Mouse (Mus musculus) hindbrain, embryonic 15.5 days (tissue): ENCODE results near the gene Ubxn11. TPM values are rescaled to one million over a fixed set of nuclear protein-coding genes. Genes with fewer than 3 reads are reported as not detected.

Experiments
- ATAC-seq: fragments of 200-750 bp; cut with Nextera tagmentation; 2 replicates; pipeline ENCODE4 v1.8.0; 2017; ENCODE audit warnings: low read depth, moderate number of reproducible peaks, moderate TSS enrichment; ENCODE audit not compliant: low FRiP score
- H3K27ac ChIP-seq: fragments of 300-500 bp; sonication (generic); replicated peaks from 2 replicates; pipeline ENCODE4 v1.5.1; 2015; ENCODE audit warnings: mild to moderate bottlenecking, inconsistent platforms
- H3K27me3 ChIP-seq: fragments of 300-500 bp; sonication (generic); 2 replicates; pipeline ENCODE4 v1.6.1; 2015; ENCODE audit warnings: control low read depth, inconsistent platforms
- H3K36me3 ChIP-seq: fragments of 300-500 bp; sonication (generic); 2 replicates; pipeline ENCODE4 v1.6.1; 2015; ENCODE audit warnings: control low read depth, inconsistent platforms
- H3K4me1 ChIP-seq: fragments of 300-500 bp; sonication (generic); replicated peaks from 2 replicates; pipeline ENCODE4 v1.6.1; 2015; ENCODE audit warnings: control low read depth, inconsistent platforms
- H3K4me2 ChIP-seq: fragments of 300-500 bp; sonication (generic); 2 replicates; pipeline ENCODE4 v1.6.1; 2015; ENCODE audit warnings: moderate library complexity, mild to moderate bottlenecking, inconsistent platforms
- H3K4me3 ChIP-seq: fragments of 300-500 bp; sonication (generic); 2 replicates; pipeline ENCODE4 v1.5.1; 2015; ENCODE audit warnings: mild to moderate bottlenecking, inconsistent platforms
- H3K9ac ChIP-seq: fragments of 300-500 bp; sonication (generic); 2 replicates; pipeline ENCODE4 v1.6.1; 2015; ENCODE audit warnings: inconsistent platforms
- H3K9me3 ChIP-seq: fragments of 300-500 bp; sonication (generic); 2 replicates; pipeline ENCODE4 v1.6.1; 2016; ENCODE audit warnings: control low read depth, inconsistent platforms
- WGBS: fragments of 180-500 bp; shearing (Covaris S2); methylation state at CpG from one replicate; pipeline ENCODE4 v1.1.7; 2015; 5-methylcytosine and 5-hydroxymethylcytosine counted together
- polyA plus RNA-seq: library from polyadenylated mRNA; unstranded; fragments of >200 nt; fragmentation: Nextera tagmentation; extraction: Ambion mirVana; gene quantifications from 2 replicates; pipeline ENCODE4 v1.2.1, GENCODE M21; 2015

Ubxn11 gene
- polyA plus RNA-seq, 1 experiment from 2014 or later: 21.3 TPM

GRCm38 (mm10) chr4:134113356-134113994 is 11.1 kb downstream of the Ubxn11 start:
- Histone ChIP-seq H3K36me3 (no peaks in the 10 kb centered on the region), H3K4me3 (no peak overlapping the region), H3K9me3 (no peaks in the 10 kb centered on the region), H3K4me1 (no peaks in the 10 kb centered on the region), H3K27me3 (no peaks in the 10 kb centered on the region), H3K4me2 (no peak overlapping the region), H3K9ac (no peak overlapping the region), H3K27ac (no peak overlapping the region)
- no peak for ATAC-seq
- 53% methylated on average over 10 of the region's 10 CpGs for WGBS

GRCm38 (mm10) chr4:134114038-134114437 is 11.7 kb downstream of the Ubxn11 start:
- Histone ChIP-seq H3K9ac (no peak overlapping the region), H3K9me3 (no peaks in the 10 kb centered on the region), H3K36me3 (no peaks in the 10 kb centered on the region), H3K4me3 (no peak overlapping the region), H3K4me1 (no peaks in the 10 kb centered on the region), H3K27ac (no peak overlapping the region), H3K4me2 (no peak overlapping the region), H3K27me3 (no peaks in the 10 kb centered on the region)
- WGBS: 91% methylated on average over 4 of the region's 4 CpGs
- ATAC-seq: no peak

DNA sequence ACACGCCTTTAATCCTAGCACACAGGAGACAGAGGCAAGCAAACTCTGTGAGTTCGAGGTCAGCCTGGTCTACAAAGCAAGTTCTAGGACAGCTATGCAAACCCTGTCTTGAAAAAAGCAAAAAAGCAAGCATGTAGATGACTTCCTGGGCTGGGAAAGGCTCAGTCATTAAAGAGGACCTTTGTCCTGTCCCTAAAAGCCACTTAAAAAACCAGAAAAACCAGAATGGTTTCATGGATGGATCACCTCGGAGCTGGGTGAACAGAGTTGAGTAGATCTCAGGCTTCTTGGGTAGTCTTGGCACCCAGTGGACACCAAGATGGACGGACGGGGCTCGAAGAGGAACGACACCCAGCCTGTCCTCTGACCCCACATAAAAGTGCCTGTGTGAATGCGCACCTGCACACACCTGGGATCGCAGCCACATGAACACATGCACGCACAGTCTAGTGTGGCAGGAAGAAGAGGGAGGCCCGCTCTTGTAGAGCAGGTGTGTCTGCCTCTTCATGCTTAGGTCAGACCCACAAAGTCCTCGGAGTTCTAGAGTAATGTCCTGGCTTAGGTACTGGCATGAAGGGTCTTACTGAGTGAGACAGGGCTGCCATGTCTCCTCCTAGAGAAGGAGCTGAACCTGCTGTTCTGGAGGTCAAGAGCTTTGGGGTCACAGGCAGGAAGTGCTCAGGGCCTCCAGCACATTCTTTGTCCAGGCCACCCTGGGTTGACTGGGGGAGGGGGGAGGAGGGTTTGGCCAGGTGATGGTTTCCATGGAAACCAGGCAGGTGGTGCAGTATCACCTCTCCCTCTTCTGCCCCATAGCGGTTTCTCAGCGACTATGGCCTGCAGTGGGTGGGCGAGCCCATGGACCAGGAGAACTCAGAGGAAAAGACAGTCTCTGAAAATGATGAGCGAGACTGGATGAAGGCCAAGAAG is 13.1 kb downstream of the Ubxn11 start:
- H3K4me2 ChIP-seq: no peak overlapping the region
- ATAC-seq: no peak
- H3K4me3 ChIP-seq: no peak overlapping the region
- WGBS: 91% methylated on average over 16 of the region's 16 CpGs
- H3K9me3 ChIP-seq: no peaks in the 10 kb centered on the region
- no peak overlapping the region for H3K27ac ChIP-seq
- H3K36me3 ChIP-seq: no peaks in the 10 kb centered on the region
- H3K9ac ChIP-seq: no peak overlapping the region
- no peaks in the 10 kb centered on the region for H3K4me1 ChIP-seq
- no peaks in the 10 kb centered on the region for H3K27me3 ChIP-seq

GRCm38 (mm10) chr4:134116501-134116900 is 14.1 kb downstream of the Ubxn11 start:
- Histone ChIP-seq H3K9me3 (no peaks in the 10 kb centered on the region), H3K4me1 (0 out of 2 replicates have a peak, but pooled peaks cover under 1% of the 10 kb centered on the region), H3K36me3 (no peaks in the 10 kb centered on the region), H3K27me3 (no peaks in the 10 kb centered on the region), H3K9ac (no peak overlapping the region), H3K27ac (no peak overlapping the region), H3K4me3 (no peak overlapping the region), H3K4me2 (no peak overlapping the region)
- ATAC-seq: no peak
- 88% methylated on average over 2 of the region's 2 CpGs for WGBS

GRCm38 (mm10) chr4:134117012-134117411 is 14.6 kb downstream of the Ubxn11 start:
- ATAC-seq: no peak
- 81% methylated on average over 8 of the region's 8 CpGs for WGBS
- no peaks in the 10 kb centered on the region for H3K36me3 ChIP-seq
- H3K9me3 ChIP-seq: no peaks in the 10 kb centered on the region
- no peak overlapping the region for H3K4me2 ChIP-seq
- H3K27me3 ChIP-seq: no peaks in the 10 kb centered on the region
- H3K4me3 ChIP-seq: no peak overlapping the region
- H3K4me1 ChIP-seq: 0 out of 2 replicates have a peak, but pooled peaks cover 2% of the 10 kb centered on the region
- H3K9ac ChIP-seq: no peak overlapping the region
- H3K27ac ChIP-seq: no peak overlapping the region

DNA sequence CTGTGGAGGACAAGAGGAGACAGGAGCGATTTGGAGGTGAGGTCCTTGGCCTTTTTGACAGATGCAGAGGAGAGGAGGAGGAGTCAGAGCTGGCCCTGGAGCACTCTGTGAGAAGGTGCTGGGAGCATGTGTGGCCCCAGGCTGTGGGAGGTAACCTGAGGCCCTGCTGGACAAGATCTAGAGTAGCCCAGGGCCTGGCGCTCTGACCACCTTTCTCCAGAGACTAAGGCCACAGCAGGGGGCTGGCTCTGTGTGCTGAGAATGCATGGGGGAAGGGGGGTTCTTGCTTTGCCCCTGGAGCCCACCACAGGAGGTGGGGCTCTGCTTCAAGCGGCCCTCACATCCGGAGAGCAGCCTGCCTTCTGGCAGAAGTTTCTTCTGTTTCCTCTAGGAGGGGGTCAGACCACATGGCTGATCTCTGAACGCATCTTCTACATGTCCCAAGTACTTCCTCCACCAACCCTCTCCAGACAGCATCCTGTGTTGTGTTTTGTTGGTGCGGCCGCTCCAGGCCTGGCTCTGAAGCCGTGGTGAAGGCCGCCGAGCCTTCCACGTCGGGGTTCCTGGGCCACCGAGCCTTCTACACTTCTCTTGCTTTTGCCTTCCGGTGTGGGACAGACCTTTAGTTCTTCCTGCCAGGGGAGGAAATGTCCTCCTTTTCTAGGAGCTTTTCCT is 15.9 kb downstream of the Ubxn11 start:
- no peak overlapping the region for H3K4me2 ChIP-seq
- ATAC-seq: no peak
- H3K4me3 ChIP-seq: no peak overlapping the region
- 76% methylated on average over 14 of the region's 14 CpGs for WGBS
- no peaks in the 10 kb centered on the region for H3K36me3 ChIP-seq
- 0 out of 2 replicates have a peak, but pooled peaks cover 2% of the 10 kb centered on the region for H3K4me1 ChIP-seq
- no peaks in the 10 kb centered on the region for H3K27me3 ChIP-seq
- no peak overlapping the region for H3K27ac ChIP-seq
- H3K9me3 ChIP-seq: no peaks in the 10 kb centered on the region
- H3K9ac ChIP-seq: no peak overlapping the region

DNA sequence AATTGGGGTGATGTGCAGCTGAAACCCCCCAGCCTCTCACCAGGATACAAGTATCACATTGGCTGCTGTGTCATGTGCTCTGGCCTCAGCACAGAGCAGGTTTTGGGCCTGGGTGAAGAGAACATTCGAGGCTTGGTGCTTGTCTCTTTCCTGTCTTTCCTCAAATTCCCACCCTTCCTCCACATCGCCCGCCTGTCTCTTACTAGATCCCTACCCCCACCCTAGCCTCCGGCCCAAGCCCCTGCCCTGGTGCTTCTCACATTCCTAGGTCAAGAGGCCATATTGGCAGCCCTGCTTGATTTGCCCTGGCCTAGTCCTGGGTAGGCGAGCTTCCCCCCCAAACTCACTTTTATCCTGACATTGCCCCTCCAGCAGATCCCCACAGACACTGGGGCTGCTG is 16.7 kb downstream of the Ubxn11 start:
- Histone ChIP-seq H3K27ac (no peak overlapping the region), H3K9ac (no peak overlapping the region), H3K4me3 (no peak overlapping the region), H3K9me3 (no peaks in the 10 kb centered on the region), H3K4me1 (peaks cover 5% of the 10 kb centered on the region), H3K27me3 (no peaks in the 10 kb centered on the region), H3K4me2 (no peak overlapping the region), H3K36me3 (no peaks in the 10 kb centered on the region)
- 78% methylated on average over 5 of the region's 5 CpGs for WGBS
- ATAC-seq: no peak

DNA sequence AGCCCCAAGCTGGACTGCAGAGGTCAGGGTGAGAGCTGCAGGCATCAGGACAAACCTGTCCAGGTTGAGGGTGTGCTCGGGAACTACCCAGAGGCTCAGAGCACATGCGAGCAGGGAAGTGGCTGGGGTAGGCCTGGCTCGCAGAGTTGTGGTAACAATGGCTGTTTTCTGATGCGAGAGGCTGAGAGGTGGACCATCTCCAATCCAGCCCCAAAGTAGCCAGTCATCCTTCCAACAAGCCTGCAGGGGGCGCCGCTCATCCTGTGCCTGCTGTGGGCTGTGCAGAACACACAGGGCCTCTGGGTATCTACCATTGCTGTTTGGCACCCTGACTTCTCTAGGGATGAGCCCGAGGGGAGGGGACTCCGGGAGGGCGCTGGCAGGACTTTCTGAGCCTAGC is 17.3 kb downstream of the Ubxn11 start:
- Histone ChIP-seq H3K9me3 (no peaks in the 10 kb centered on the region), H3K4me2 (no peak overlapping the region), H3K4me3 (no peak overlapping the region), H3K27ac (no peak overlapping the region), H3K9ac (no peak overlapping the region), H3K4me1 (peaks cover 10% of the 10 kb centered on the region), H3K27me3 (no peaks in the 10 kb centered on the region), H3K36me3 (no peaks in the 10 kb centered on the region)
- WGBS: 63% methylated on average over 9 of the region's 9 CpGs
- no peak for ATAC-seq

DNA sequence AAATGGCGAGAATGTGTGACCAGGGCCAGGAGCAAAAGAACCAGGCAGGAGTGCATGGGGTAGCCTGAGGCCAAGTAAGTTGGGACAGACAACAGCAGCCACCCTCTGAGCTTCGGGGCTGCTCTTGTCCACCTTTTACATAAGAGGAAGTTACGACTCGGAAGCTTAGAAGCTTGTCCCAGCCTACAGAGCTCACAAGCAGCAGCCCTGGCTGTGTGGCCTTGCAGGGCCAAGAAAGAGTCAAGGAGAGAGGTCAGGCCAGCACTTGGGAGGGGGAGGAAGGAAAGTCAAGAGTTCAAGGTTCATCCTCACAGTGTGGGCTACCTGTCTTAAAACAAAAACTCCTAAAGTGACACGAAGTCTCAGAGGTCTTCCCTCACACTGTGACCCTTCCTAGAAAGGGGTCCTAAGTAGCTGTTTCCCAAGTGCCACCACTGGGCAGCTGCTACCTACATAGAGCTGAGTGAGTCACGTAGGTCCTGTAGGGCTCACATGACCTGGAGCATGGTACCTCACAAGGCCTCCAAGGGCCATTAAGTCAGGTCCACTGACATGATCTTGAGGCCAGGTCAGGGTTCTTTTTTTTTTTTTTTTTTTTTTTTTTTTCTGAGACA is 17.9 kb downstream of the Ubxn11 start:
- WGBS: 83% methylated on average over 6 of the region's 6 CpGs
- H3K36me3 ChIP-seq: no peaks in the 10 kb centered on the region
- H3K4me2 ChIP-seq: no peak overlapping the region
- H3K9ac ChIP-seq: no peak overlapping the region
- peaks cover 10% of the 10 kb centered on the region for H3K4me1 ChIP-seq
- H3K27ac ChIP-seq: no peak overlapping the region
- H3K27me3 ChIP-seq: no peaks in the 10 kb centered on the region
- no peak overlapping the region for H3K4me3 ChIP-seq
- no peaks in the 10 kb centered on the region for H3K9me3 ChIP-seq
- no peak for ATAC-seq

DNA sequence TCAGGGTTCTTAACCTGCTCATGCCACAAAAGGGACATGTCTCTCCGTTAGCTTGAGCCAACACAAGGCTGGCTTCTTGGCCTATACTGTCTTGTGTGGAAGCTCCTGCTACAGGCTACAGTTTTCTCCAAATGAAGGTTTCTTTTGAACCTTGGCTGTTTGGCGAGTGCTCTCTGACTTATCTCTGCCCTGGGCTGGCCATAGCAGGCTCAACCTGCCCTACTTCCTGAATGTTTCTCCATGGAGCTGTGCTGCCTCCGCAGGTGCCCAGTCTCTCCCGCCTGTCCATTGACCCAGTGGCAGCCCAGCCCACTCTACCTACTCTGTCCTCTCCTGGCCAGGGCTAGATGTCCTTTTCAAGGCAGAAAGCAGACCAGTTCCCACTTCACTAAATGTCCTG is 18.5 kb downstream of the Ubxn11 start:
- H3K4me1 ChIP-seq: peaks cover 10% of the 10 kb centered on the region
- no peak overlapping the region for H3K4me2 ChIP-seq
- H3K9ac ChIP-seq: no peak overlapping the region
- H3K27me3 ChIP-seq: no peaks in the 10 kb centered on the region
- no peak overlapping the region for H3K4me3 ChIP-seq
- no peak overlapping the region for H3K27ac ChIP-seq
- no peaks in the 10 kb centered on the region for H3K36me3 ChIP-seq
- ATAC-seq: no peak
- WGBS: 86% methylated on average over 4 of the region's 4 CpGs
- no peaks in the 10 kb centered on the region for H3K9me3 ChIP-seq

DNA sequence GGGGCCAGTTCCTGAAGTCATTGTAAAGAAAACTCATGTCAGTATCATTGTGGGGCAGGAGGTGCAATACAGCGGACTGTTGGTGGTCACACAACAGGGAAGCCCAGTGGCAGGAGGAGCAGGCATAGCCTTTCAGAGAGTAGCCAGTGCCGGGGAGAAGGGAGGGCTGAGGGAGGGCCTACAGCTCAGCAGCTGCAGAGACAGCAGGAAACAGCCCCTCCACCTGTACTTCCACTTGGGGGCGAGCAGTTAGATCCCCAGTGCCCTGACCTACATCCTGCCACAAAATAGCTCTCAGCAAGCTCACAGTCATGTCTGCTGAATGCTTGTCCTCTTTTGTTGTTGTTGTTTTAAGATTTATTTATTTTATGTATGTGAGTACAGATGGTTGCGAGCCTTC is 19.2 kb downstream of the Ubxn11 start:
- Histone ChIP-seq H3K4me1 (peaks cover 13% of the 10 kb centered on the region), H3K4me2 (no peak overlapping the region), H3K36me3 (no peaks in the 10 kb centered on the region), H3K4me3 (no peak overlapping the region), H3K27me3 (no peaks in the 10 kb centered on the region), H3K9me3 (no peaks in the 10 kb centered on the region), H3K9ac (no peak overlapping the region), H3K27ac (no peak overlapping the region)
- no peak for ATAC-seq
- WGBS: 40% methylated on average over 4 of the region's 4 CpGs

GRCm38 (mm10) chr4:134122281-134122680 is 19.9 kb downstream of the Ubxn11 start:
- no peaks in the 10 kb centered on the region for H3K36me3 ChIP-seq
- no peaks in the 10 kb centered on the region for H3K9me3 ChIP-seq
- peaks cover 21% of the 10 kb centered on the region for H3K4me1 ChIP-seq
- no peaks in the 10 kb centered on the region for H3K27me3 ChIP-seq
- no peak overlapping the region for H3K9ac ChIP-seq
- H3K4me3 ChIP-seq: no peak overlapping the region
- H3K4me2 ChIP-seq: no peak overlapping the region
- H3K27ac ChIP-seq: no peak overlapping the region
- ATAC-seq: no peak
- WGBS: 63% methylated on average over 3 of the region's 3 CpGs
